Mouse (Mus musculus) brain, adult 2 months (tissue): ENCODE measurements at regions not wholly inside any gene's neighbourhood (a gene's known extent, or its start where the extent isn't known, plus 50 kb on each side); places are given as distances from the start of the nearest gene placed in this dataset.

Source experiments
- DNase-seq: peaks from one replicate; pipeline ENCODE4 v3.0.0; 2011; ENCODE audit warnings: low read depth, low spot score

GRCm38 (mm10) chr14:101267536-101267935, 67.4 kb upstream of the Prr30 start:
- no peak for DNase-seq
